In the genomic region with DNA sequence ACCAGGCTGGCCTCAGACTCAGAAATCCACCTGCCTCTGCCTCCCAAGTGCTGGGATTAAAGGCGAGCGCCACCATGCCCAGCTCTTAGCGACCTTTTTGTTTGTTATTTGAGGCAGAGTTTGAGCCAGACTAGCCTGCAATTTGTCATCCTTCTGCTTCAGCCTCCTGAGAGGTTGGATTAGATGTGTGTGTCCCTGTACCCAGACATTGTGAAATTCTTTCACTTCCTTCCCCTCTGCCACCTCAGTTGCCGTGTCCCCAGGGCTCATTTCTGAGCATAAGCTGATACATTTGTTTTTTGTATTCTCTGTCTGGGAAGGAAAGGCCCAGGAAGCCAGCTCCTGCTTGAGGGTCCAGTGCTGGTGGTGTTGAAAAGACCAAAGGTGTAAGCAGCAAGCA, we compare ENCODE assay signal across 15 mouse cellular contexts. TPM values are rescaled to one million over a fixed set of nuclear protein-coding genes. Genes with fewer than 3 reads are reported as not detected.
DNase-seq lines count a peak whose midpoint lies in the region; ATAC-seq lines count a peak whose summit lies in the region.
"Had no signal": no experiment of that assay in that cellular context is flagged by ENCODE, and none has a peak within 500 bp of the region (broad histone marks: within the 10 kb centered on the region; RNA-seq: fewer than 3 reads in every experiment).

No protein-coding gene starts in this region.

- peak; percentile 75 for ATAC-seq in granulocyte monocyte progenitor cell, adult 5-6 weeks (replicated peaks; ENCODE audit: poor library complexity, severe bottlenecking)
- peak; percentile 25; the same call in 1 of the 2 replicates for ATAC-seq in neutrophil, adult 5-6 weeks (ENCODE audit: extremely low read depth, insufficient number of reproducible peaks, low FRiP score, poor library complexity, severe bottlenecking)
- ATAC-seq: forebrain, embryonic 16.5 days; Patski had no signal

- DNase-seq in adrenal gland, adult 2 months, result peak; percentile 25
- no peak for DNase-seq in adrenal gland, postnatal 10 days
- DNase-seq in 416B (ENCODE audit: low read depth), result peak; percentile 68
- DNase-seq in thymus, postnatal 25 days, result no peak
- DNase-seq in layer of hippocampus, adult 9-11 months, result no peak
- DNase-seq: B cell, adult 2 months; cerebellum, adult 18-20 months; cerebellum, adult 9-10 months; gastrocnemius, postnatal 10 days; gastrocnemius, postnatal 36 days had no signal

RNA-seq across cellular contexts. Expression of gene Mrto4, which starts 11.5 kb away (rescaled TPM):
- total RNA-seq in adrenal gland, adult 2 months (2021), result 10 to 100 TPM; 54.1 to 70.6 TPM
- polyA plus RNA-seq in adrenal gland, adult 2 months (2012; rRNA removed), result 13.8 and 18.3 TPM in 2 replicates
- total RNA-seq in adrenal gland, postnatal 10 days (2021), result 10 to 100 TPM; 55.0 to 56.4 TPM
- total RNA-seq in granulocyte monocyte progenitor cell, adult 5-6 weeks (2014; fragmentation: Nextera tagmentation), result 143 and 158 TPM in 2 replicates
- 93.4 and 94.5 TPM in 2 replicates for total RNA-seq in granulocyte monocyte progenitor cell, adult 5-6 weeks (2017)
- 23.4 and 25.8 TPM in 2 replicates for total RNA-seq in neutrophil, adult 5-6 weeks (2017)

RNA-seq across cellular contexts. Expression of gene Emc1, which starts 11.6 kb away (rescaled TPM):
- total RNA-seq in adrenal gland, adult 2 months (2021), result 10 to 100 TPM; 50.3 to 61.3 TPM
- 42.1 and 53.3 TPM in 2 replicates for polyA plus RNA-seq in adrenal gland, adult 2 months (2012; rRNA removed)
- 10 to 100 TPM; 37.2 to 47.6 TPM for total RNA-seq in adrenal gland, postnatal 10 days (2021)
- 20.2 and 24.4 TPM in 2 replicates for total RNA-seq in granulocyte monocyte progenitor cell, adult 5-6 weeks (2014; fragmentation: Nextera tagmentation)
- 34.4 and 39.2 TPM in 2 replicates for total RNA-seq in granulocyte monocyte progenitor cell, adult 5-6 weeks (2017)
- total RNA-seq in neutrophil, adult 5-6 weeks (2017), result 21.0 and 34.7 TPM in 2 replicates

RNA-seq across cellular contexts. Expression of gene Ubr4, which starts 11.6 kb away (rescaled TPM):
- total RNA-seq in adrenal gland, adult 2 months (2021), result 100 to 1,000 TPM; 123 to 184 TPM
- polyA plus RNA-seq in adrenal gland, adult 2 months (2012; rRNA removed), result 174 and 180 TPM in 2 replicates
- total RNA-seq in adrenal gland, postnatal 10 days (2021), result 100 to 1,000 TPM; 104 to 136 TPM
- 91.2 and 91.4 TPM in 2 replicates for total RNA-seq in granulocyte monocyte progenitor cell, adult 5-6 weeks (2014; fragmentation: Nextera tagmentation)
- 47.2 and 49.5 TPM in 2 replicates for total RNA-seq in granulocyte monocyte progenitor cell, adult 5-6 weeks (2017)
- total RNA-seq in neutrophil, adult 5-6 weeks (2017), result 114 and 118 TPM in 2 replicates

RNA-seq across cellular contexts. Expression of gene Akr7a5, which starts 30.3 kb away (rescaled TPM):
- total RNA-seq in adrenal gland, adult 2 months (2021), result 10 to 100 TPM; 59.7 to 61.3 TPM
- polyA plus RNA-seq in adrenal gland, adult 2 months (2012; rRNA removed), result 131 and 157 TPM in 2 replicates
- 10 to 100 TPM; 65.6 to 67.0 TPM for total RNA-seq in adrenal gland, postnatal 10 days (2021)
- 16.6 and 25.0 TPM in 2 replicates for total RNA-seq in granulocyte monocyte progenitor cell, adult 5-6 weeks (2014; fragmentation: Nextera tagmentation)
- 5.9 and 12.2 TPM in 2 replicates for total RNA-seq in granulocyte monocyte progenitor cell, adult 5-6 weeks (2017)
- 7.0 and 7.1 TPM in 2 replicates for total RNA-seq in neutrophil, adult 5-6 weeks (2017)

RNA-seq across cellular contexts. Expression of gene Pqlc2, which starts 30.3 kb away (rescaled TPM):
- total RNA-seq in adrenal gland, adult 2 months (2021), result 1 to 10 TPM; 9.2 to 9.5 TPM
- 28.2 and 30.1 TPM in 2 replicates for polyA plus RNA-seq in adrenal gland, adult 2 months (2012; rRNA removed)
- total RNA-seq in adrenal gland, postnatal 10 days (2021), result 1 to 10 TPM; 8.0 to 8.7 TPM
- total RNA-seq in granulocyte monocyte progenitor cell, adult 5-6 weeks (2014; fragmentation: Nextera tagmentation), result 5.4 and 7.7 TPM in 2 replicates
- total RNA-seq in granulocyte monocyte progenitor cell, adult 5-6 weeks (2017), result 2.3 and 3.5 TPM in 2 replicates
- 13.1 and 16.8 TPM in 2 replicates for total RNA-seq in neutrophil, adult 5-6 weeks (2017)
- total RNA-seq: hematopoietic stem cell, adult 5-6 weeks had no signal

Comparison
In these comparisons a context has a peak if more than half of its experiments do, and no peak if none do; other contexts are left out.
1. DNase-seq: peak in adrenal gland, adult 2 months (single experiment) and 416B (single experiment); none in adrenal gland, postnatal 10 days (single experiment), thymus, postnatal 25 days (single experiment) and layer of hippocampus, adult 9-11 months (single experiment).